Mouse (Mus musculus) NIH3T3 (cell line): ENCODE data around the gene Adamts17.
A peak's percentile ranks its signal among the peaks of the same experiment; 100 is the strongest.

Experiments used
- DNase-seq: peaks from one replicate; pipeline ENCODE4 v3.0.0-alpha.2; 2012; ENCODE audit warnings: low read depth

Adamts17 gene

GRCm38 (mm10) chr7:66846582-66846981 lies 7.0 kb downstream of the Adamts17 start:
- DNase-seq, result no peak

GRCm38 (mm10) chr7:66847299-66847698 lies 7.8 kb downstream of the Adamts17 start:
- no peak for DNase-seq

- DNase-seq, result no peak
Measured at GRCm38 (mm10) chr7:66849316-66849715, 9.8 kb downstream of the Adamts17 start.

- DNase-seq, result no peak
Measured at GRCm38 (mm10) chr7:66852164-66852563, 12.6 kb downstream of the Adamts17 start.

- DNase-seq, result no peak
Measured at GRCm38 (mm10) chr7:66857610-66858009, 18.1 kb downstream of the Adamts17 start.

- DNase-seq, result no peak
Measured at GRCm38 (mm10) chr7:66858247-66859075, 18.9 kb downstream of the Adamts17 start.

GRCm38 (mm10) chr7:66859220-66859619 lies 19.7 kb downstream of the Adamts17 start:
- DNase-seq, result no peak

GRCm38 (mm10) chr7:66866944-66867718 lies 27.6 kb downstream of the Adamts17 start:
- DNase-seq, result no peak

GRCm38 (mm10) chr7:66867719-66868501 lies 28.4 kb downstream of the Adamts17 start:
- DNase-seq, result no peak

GRCm38 (mm10) chr7:66871520-66871919 lies 32.0 kb downstream of the Adamts17 start:
- no peak for DNase-seq

GRCm38 (mm10) chr7:66871940-66872511 lies 32.5 kb downstream of the Adamts17 start:
- DNase-seq, result no peak

GRCm38 (mm10) chr7:66873235-66873634 lies 33.7 kb downstream of the Adamts17 start:
- DNase-seq, result no peak

GRCm38 (mm10) chr7:66891431-66891830 lies 51.9 kb downstream of the Adamts17 start:
- no peak for DNase-seq

- DNase-seq, result no peak
Measured at GRCm38 (mm10) chr7:66892096-66892495, 52.6 kb downstream of the Adamts17 start.

GRCm38 (mm10) chr7:66902376-66902775 lies 62.8 kb downstream of the Adamts17 start:
- DNase-seq, result no peak

GRCm38 (mm10) chr7:66903014-66903413 lies 63.5 kb downstream of the Adamts17 start:
- no peak for DNase-seq

- no peak for DNase-seq
Measured at GRCm38 (mm10) chr7:66905941-66906340, 66.4 kb downstream of the Adamts17 start.

- no peak for DNase-seq
Measured at GRCm38 (mm10) chr7:66912866-66913265, 73.3 kb downstream of the Adamts17 start.

GRCm38 (mm10) chr7:66923595-66923994 lies 84.1 kb downstream of the Adamts17 start:
- DNase-seq, result no peak

GRCm38 (mm10) chr7:66924104-66924503 lies 84.6 kb downstream of the Adamts17 start:
- DNase-seq, result no peak

- DNase-seq, result peak; percentile 36
Measured at GRCm38 (mm10) chr7:66929263-66929662, 89.7 kb downstream of the Adamts17 start.

- DNase-seq, result no peak
Measured at GRCm38 (mm10) chr7:66931291-66931690, 91.8 kb downstream of the Adamts17 start.
